Mouse (Mus musculus) urinary bladder, postnatal 25 days (tissue): ENCODE results near the gene Tmc4.

ENCODE experiments used
- DNase-seq: peaks from one replicate; pipeline ENCODE4 v3.0.0; 2022; ENCODE audit warnings: low spot score

Tmc4 gene

DNA sequence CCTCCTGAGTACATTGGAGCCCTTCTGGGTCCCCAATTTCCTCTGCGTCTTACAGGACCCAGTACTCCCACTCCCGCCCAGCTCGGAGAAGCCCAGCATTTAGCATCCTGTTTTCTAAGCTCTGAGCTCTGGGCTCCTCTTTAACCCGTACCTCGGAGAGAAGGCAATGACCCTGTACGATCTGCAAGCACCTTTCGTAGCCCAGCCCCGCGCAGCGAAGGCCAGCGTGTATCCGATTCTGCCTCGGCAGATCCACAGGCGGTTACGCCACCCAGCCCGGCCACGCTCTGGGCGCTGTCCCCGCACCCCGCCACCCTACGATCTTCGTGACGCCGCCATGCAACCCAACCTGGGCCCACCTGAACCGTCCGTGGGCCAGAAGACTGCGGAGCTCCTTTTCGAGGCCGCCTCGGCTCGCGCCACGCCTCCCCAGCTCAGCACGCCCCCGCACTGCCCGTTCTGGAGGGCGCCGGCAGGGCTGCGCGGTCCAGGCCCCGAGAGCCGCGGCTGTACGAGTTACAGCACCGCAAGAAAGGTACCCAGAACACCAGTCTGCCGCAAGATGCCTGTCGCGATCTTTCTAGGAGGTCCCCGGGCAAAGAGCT is 15.1 kb upstream of the Tmc4 start, which contains the start of gene Tsen34:
Gene Tsen34, plus strand, starts transcription at position 482 of the 605 bp plus-strand sequence.
- no peak for DNase-seq

DNA sequence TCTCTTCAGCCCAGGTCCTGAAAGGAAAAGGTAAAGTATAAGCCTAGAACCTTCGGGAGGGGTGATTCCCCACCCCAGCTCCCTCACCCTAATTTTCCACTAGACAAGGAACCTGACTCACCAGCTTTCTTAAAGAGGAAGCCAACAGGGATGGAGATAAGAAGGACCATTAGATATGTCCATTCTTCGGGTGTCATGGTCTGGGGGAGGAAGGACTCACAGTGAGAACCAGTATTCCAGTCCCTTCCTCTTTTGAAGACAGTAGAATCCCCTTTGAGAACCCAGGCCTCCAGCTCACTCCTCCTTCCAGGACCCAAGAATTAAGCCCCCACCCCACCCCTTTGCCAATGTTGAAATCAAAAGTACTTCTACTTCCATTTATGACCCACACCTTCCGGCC is 14.6 kb upstream of the Tmc4 start:
- no peak for DNase-seq

DNA sequence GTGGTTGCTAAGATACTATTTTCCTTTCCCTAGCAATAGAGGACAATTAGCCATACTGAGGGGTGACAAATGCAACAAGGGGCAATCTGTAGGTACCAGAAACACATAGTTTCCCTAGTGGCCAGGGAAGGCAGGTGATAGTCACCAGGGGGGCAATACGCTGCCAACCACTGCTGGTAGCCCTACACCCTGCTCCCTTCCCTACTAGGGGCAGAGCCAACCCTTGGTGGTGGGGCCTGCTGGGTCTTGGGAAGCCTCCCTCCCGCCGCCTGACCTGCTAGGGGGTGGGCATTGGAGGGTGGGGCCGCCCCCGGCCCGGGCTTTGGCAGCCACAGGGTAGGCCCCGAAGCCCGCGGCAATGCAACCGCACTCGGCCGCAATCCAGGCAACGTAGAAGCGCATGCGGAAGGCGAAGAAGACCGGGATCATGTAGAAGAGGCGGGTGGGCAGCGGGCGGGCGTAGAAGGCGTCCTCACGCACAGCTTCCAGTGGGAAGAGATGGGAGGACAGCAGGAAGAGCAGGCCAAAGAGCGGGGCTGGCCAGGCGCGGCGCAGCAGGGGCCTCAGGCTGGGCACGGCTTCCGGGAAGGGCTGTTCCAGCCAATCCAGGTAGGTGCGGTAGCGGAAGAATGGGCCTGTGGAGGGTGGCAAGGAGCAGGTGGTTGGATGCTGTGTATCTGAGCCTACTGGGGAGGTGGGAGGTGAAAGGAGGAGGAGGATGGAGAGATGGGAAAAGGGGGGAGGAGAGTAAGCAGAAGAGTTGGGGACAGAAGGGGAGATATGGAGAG is 8.2 kb upstream of the Tmc4 start:
- DNase-seq, result no peak

DNA sequence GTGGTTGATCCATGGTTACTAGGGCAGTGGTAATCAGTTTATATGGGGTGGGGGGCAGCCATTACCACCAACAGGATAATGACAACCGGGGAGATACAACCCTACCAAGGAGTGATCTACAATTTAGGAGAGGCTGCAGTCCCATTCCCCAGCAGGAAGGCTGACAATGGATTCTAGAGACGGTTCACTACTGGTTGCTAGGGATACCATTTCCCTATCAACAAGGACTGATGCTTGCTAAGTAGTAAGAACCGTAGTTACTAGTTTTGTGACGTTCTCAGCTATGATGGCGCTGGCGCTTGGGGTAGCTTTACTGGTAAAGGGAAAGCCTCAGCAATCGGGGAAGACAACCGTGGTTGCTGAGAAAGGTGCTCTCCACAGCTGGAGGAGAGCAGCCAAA is 7.3 kb upstream of the Tmc4 start:
- DNase-seq, result no peak

DNA sequence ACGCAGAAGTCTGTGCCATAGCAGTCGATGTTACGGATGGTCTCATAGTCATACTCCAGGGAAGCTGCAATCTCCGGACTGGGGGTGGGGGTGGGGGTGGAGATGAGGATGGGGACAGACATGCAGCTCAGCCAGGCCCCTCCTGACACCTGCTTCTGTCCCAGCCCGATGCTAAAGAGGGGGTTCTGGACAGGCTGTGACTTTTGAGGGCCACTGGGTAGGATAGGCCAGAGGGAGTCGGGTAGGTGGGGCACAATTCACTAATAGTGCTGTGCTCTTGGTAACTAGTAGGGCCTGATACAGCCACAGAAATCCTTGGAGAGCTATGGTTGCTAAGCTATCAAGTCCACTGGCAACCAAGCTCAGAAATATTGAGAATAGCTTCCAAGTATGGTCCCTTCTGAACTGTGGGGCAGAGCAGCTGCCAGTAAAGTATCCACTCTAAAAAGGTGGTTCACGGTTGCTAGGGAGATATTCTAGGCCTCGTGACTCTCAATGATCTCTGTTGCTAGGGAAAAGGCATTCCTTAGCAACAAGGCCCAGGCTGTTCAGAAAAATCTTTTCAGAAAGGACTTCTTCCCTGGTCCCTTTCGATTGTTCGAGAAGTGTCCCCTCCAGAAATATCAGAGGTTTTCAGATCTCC is 6.7 kb upstream of the Tmc4 start:
- no peak for DNase-seq

DNA sequence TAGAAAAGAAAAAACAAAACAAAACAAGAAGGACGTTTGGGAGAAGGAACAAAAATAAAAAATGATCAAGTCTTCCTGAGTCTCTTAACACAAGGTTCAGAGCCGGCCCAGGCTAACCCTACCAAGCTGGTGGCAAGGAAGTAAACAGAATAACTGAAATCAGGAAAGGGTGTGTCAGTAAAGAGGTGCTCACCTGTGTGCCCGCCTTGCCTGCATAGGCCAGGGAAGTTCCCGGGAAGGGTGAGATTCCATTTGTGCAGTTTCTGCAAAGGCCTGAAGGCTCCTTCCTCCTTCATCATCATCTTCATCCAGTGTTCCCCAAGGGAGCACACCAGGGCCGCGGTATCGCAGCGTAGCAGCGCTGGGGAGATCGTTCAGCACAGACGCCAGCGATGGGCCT is 982 bp downstream of the Tmc4 start:
- DNase-seq, result no peak

DNA sequence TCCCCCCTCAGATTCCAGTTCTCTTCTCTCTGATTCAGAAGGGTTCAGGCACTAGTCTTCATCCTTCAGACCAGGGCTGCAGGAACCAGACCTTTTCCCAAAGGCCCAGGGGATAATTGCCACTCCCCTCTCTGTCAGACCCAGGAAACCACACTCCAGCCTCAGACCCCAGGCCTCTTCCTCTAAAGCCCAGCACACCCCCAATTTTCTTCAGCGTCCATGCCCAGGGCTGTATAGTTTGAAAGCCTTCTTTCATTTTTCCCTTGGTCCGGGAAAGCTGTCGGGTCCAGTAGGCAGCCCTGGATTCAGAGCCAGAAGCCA is 2.2 kb downstream of the Tmc4 start:
- no peak for DNase-seq

DNA sequence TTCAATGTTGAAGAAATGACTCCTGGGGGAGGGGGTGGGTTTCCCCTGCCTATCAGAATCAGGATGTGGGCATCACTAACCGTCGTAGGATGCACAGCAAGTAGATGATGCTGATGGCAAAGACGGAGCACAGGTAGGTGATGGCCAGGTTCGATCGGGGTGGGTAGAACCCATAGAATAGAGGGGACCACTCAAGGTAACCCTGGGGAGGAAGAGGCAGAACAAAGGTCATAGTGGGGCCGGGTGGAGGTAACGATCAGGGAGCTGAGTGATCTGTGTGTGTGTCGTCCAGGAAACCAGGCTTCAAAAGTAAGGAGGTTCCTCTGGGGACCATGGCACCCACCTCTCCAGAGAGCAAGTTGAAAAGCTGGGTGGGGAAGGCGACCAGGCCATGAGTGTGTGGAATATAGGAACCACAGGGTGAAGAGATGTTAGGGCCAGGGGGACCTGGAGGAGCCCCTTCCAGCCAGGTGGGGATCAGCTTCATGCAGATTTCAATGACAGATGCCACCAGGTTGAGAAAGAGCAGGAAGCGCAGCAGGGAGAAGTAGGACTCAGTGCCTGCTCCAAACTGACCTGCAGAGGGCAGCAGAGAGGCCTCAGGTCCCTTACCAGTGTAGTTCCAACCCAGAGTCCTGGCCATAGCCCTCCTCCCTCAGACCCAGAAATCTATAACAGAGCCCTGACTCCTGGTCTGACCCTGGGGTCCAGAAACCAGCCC is 2.7 kb downstream of the Tmc4 start:
- peak; percentile 86 for DNase-seq

DNA sequence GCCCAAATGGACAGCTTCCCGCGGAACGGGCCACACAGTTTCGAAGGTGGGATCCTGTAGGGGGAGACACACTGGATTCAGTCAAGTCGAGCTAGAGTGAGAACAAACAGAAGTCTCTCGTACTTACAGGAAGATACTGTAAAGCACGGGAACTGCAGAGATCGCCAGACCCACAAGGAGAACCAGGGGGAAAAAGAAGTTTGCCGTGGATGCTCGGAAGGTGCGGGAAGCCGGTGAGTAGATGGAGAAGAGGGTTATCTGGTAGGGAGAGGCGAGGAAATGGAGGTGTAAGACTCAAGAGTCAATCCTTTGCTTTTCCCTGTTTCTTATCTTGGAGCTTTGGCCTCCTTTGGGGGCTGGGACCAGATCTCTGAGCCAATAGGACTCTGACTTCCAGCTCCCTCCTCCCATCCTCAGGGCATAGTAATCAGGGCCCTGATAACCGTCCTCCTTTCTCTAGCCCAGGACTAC is 10.4 kb downstream of the Tmc4 start:
- DNase-seq, result no peak

DNA sequence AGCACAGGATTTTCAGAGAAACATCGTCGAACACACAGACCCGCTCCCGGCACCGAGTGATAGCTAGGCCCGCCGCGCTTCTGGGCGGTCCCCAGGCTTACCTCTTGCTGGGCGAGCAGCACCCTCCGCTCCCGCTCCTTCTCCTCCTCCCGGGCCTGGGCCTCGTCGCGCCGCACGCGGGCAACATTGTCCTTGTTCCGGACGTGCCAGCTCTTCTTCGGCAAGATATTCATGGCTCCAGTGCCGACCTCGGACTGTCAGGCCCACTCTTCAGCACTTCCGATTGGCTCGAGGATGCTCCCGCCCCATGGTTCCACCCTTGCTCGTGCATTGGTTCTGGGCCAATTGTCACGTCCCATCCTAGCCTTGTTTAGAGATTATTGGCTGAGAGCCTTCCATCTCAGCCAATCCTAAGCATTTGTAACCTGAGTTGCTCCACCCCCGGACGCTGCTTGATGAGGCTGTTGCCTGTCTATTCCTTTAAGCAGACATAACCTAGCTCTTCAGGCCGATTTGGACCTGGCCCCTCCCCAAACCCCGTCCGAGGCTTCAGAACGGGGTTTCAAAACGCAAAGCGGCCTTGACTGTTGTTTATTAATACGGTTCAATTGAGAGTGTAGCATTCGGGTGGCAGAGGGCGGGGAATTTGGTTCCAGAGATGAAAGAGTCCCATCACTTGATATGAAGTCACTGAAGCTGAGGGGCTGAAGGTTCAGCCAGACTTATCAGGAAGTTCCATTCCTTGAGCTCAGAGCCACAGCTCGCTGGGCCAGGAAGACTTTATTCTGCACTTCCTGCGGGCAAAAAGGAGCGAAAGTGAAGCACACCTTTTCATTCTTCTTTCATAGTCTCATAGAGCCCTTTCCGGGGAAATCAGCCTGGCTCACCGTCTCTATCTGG is 11.9 kb downstream of the Tmc4 start, which contains the start of gene Leng1:
Gene Leng1, minus strand, starts transcription at position 626 of the 900 bp plus-strand sequence.
- peak; percentile 90 for DNase-seq

DNA sequence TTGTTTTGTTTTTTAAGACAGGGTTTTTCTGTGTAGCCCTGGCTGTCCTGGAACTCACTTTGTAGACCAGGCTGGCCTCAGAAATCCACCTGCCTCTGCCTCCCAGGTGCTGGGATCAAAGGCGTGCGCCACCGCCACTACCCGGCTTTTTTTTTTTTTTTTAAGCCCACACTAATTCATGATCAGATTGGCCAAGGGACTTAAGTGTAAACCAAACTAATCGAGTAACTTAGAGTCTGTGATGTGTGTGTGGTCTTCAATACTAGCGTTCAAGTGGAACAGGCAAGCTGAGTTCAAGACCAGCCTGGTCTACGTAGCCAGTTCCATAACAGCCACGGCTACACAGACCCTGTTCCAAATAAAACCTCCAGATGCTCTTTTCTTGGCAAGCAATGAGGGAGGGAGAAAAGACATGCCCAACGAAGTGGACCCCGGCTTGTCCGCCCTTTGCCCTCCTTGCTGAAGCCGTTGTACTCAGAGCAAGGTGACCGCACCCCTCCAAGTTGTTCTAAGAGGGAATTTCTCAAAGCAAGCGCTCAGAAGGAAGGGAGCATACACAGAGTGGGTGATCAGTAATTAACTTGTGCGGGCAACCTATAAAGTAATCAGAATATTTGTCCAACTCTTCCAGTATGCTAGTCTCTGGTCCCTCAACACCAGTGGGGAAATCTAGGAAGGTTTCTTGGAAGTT is 12.7 kb downstream of the Tmc4 start:
- no peak for DNase-seq

DNA sequence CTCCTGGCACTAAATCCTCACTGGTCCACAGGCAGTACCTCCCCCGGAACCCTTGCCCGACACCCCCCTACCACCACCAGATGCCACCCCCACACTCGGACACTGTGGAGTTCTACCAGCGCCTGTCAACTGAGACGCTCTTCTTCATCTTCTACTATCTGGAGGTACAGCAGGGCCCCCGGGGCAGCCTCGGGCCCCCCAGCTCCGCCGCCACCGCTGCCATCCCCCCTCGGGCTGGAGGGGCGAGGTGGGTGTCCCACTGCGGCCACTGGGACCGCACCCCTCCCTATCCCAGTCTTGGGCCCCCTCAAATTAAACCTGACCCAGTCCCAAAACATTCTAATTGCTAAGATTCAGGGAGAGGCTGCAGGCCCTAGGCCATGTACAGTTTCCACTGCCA is 18.8 kb downstream of the Tmc4 start:
- DNase-seq, result no peak

DNA sequence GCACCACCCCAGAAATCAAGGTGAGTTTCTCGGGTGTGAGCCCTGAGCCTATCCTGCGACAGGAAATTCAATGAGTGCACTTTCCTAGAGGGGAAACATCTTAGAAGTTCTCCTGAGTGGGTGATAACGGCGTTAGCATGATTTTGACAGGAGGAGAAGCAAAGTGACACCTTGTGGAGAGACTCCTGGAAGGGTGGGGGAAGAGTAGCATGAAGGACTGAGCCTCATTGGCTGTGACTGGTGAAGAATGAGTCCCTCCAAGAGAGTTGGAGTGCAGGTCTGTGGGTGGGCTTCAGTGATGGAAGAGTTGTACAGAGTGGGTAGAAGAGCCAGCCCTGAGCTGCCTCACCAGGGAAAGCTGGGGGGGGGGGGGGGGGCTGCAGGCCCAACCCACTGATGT is 20.4 kb downstream of the Tmc4 start:
- no peak for DNase-seq

DNA sequence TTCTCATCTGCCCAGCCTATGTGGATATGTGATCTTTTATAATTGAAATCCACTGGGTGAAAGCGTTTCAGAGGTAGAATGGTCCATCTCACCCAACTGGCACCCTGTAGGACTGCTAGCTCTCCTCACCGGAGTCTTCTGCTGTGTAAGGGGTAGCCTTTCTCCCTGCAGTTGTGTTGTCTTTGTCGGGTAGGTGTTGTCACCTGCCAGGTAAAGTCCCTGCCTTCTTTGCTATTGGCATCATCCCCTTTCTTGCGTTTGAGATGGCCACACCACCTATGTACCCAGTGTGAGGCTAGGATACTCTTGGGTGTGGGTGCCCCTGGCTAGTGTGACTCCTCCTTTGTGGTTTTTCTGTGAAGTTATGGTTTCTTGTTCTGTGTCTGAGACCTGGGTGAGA is 30.7 kb downstream of the Tmc4 start:
- DNase-seq, result no peak

DNA sequence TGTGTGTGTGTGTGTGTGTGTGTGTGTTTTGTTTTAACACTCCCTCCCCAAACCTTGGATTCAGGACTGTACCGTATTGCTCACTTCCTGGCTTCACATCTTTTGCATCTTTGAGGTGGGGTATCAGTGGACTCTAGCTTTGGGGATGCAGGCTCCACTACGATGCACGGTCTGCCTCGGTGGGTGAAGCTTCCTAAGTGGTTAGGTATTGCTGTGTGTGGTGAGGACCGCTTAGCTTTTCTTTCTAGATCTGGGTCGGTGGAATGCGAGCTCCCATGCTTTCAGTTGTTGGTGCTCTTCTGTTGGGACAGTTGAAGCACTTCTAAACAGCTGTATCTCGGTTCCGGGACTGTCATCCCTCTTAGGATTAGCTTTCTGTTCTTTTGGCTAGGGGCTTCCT is 31.2 kb downstream of the Tmc4 start:
- DNase-seq, result no peak

DNA sequence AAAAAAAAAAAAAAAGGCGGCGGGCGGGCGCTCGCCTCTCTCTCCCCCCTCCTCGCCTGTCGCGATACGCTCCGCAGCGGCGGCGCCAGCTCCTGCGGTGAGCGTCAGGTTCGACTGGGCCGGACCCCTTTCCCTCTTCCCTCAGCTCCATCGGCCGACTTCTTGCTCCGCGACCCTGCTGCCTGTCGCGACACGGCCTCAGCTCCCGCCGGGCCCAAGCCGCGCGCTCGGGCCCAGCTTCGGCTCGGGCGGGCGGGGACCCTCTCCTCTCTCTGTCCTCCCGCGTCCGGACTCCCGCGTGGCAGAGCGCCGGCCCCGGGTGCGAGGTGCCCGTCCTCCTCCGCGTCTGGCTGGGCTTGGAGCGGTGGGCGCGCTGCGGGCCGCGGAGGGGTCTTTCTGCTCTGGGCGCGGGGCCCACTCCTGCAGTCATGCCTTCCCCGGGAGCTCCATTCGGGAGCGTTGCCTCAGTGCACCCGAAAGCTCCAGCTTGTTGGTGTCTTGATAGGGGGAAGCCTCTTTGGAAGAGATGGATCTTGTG is 31.8 kb downstream of the Tmc4 start:
- DNase-seq, result no peak

DNA sequence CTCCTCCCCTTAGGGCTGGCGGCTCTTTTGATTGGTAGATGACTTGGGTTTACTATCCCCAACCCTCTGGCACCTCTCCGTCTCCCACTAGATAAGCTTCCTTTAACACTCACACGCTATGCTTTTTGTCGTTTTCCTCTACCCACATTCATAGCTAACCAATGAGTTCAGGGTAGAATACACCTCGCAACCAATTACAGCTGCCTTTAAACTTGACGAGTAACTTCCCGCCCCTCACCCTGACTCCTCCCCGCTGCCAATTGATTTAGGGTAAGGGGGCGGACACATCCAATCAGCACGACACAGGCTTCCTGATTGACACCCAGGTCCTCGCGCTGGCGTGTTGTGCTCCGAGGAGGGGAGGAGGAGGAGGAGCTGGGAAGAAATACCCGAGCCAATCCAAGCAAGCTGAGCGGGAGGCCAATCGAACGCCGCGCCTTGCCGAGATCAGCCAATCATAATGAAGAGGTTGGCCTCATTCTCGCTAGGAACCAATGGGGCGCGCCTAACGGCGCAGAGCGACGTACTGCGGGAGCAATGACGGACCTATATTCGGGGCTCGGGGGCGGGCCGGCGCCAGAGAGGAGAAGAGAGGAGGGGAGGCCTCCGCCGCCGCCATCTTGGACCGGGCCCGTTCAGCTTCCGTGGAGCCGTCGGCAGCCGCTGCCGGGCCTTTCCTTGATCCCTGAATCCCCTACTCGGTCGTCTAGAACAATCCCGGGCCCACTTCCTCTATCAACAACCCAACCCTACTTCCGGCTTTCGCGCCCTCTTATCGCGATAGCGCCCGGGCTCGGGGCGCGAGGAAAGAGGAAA is 32.5 kb downstream of the Tmc4 start, which contains the start of gene Cnot3:
Gene Cnot3, plus strand, starts transcription at position 597 of the 816 bp plus-strand sequence.
- peak; percentile 88 for DNase-seq

DNA sequence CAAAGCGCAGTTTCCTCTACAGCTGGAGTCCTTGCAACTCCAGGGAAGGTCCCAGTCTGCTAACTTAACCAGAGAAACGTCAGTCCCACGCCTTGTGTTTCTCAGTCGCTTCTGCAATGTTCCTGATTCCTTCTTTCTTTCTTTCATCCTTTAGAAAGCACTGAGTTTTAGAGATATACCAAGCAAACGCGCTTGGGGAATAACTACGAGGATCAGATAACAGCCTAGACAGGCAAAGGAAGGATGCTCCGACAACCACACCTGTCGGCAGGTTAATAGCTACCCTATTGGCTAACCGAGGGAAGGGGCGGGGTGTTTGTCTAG is 33.0 kb downstream of the Tmc4 start:
- DNase-seq, result peak; percentile 85

DNA sequence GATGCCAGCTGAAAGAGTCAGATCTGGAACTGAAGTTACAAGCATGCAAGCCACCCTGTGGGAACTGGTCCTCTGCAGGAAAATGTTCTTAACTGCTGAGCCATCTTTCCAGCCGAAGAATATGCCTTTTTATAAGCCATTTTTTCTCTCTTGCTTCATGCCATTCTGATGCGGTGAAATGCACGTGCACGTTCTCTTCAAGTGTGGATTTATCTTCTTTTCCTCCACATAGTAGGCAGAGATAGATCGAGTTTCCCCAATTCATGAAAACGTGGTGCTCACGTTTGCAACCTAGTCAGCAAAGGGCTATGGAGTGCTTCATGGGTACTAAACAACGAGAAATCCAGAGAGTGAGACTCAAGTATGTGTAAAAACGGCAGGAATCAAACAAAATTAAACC is 33.5 kb downstream of the Tmc4 start:
- DNase-seq, result no peak

DNA sequence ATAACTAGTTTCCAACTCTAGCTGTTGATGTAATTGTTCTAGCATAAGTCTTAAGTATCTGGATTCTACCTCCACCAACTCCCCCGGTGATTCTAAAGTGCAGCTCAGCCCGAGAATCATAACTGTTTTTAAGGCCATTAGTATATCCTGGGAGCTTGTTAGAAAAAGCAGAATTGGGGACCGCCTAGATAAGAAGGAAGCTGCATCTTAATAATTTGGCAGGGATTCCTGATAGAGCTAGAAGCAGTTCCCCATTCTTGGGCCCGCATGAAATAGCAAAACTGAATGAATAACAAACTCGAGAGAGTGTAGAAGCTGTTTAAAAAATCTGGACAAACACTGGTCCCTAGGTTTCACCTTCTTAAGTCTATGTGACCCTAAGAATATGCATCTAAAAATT is 33.9 kb downstream of the Tmc4 start:
- DNase-seq, result no peak
